Mouse (Mus musculus) Muller cell, postnatal 12 days (primary cell): Measurements from ENCODE around the gene Sult5a1.
A peak's percentile ranks its signal among the peaks of the same experiment; 100 is the strongest.

Experiments used
- DNase-seq: peaks from one replicate; pipeline ENCODE4 v3.0.0-alpha.2; 2015; ENCODE audit errors: inconsistent ontology term

Gene Sult5a1

DNA sequence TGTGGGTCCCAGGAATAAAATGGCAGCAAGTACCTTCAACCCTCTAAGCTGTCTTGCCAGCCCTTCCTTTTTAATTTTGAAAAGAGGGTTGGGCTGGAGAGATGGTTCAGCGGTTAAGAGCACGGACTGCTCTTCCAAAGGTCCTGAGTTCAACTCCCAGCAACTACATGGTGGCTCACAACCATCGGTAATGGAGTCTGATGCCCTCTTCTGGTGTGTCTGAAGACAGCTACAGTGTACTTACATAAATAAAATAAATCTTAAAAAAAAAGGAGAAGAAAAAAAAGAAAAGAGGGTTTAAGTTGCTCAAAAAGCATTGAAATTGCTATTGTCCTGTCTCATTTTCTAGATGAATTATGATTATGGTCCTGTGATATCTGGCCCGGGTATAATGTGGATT lies 56.9 kb downstream of the Sult5a1 start:
- no peak for DNase-seq

DNA sequence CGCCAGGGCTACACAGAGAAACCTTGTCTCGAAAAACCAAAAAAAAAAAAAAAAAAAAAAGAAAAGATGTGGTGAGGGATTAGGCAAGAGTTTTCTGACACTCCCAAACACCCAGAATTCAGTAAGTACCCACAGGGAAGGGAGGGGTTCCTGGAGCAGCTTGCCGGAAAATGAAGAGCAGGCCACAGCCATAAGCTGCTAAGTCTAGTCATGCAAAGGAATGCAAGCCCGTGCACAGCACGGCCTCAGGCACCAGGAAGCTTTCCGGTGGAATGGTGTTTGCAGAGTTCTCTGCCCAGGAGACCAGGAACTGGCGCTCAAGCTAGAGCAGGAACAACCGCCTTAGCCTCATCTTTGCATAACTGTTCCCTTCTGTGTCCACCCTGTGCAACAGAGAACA lies 57.8 kb downstream of the Sult5a1 start:
- peak; percentile 82 for DNase-seq

DNA sequence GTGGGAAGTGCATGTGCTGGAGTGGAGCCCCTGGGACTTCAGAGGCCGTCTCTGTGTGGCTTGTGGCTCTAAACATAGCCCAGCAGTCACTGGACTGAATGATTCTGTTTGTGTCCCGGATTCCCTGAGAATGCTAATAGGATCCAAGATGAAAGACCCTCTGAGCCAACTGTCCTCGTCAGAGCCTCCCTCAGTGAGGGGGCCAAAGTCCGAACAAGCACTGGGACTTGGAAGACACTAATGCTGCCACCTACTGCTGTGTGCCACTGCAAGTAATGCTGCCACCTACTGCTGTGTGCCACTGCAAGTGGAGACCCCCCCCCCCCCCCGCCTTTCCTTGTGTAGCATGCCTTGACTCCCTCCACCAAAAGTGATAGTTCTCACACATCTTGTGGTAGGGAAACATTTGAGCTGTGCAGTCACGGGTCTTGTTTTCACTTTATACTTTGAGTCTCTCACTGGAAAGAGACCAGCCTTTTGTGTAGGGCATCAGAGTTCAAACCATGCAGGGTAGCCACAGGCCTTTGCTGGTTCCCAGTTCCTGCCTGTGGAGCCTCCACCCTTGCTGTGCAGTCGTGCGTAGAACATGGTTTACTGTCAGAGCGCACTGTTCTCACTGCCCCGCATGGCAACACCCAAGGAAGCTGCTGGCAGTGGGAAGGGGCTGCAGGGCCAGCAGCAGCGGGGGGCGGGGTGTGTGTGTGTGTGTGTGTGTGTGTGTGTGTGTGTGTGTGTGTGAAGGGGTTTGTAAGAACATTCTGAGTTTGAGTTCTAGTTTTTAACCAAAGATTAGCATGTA lies 60.1 kb downstream of the Sult5a1 start:
- peak; percentile 64 for DNase-seq

DNA sequence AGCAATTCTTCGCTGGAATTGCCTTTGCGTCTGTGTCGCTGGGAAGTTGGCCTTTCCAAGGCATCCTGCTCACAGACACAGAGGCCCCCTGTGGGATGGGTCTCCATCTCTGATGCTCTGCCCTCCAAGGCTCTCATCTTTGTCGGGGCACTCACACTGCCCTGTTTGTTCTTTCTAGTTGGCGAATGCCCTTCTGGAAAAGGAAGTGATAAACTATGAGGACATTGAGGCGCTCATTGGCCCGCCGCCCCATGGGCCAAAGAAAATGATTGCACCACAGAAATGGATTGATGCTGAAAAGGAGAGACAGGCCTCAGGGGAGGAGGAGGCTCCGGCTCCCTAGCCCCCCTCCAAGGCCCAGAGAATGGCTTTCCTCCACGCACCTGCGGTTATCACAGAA lies 60.9 kb downstream of the Sult5a1 start:
- DNase-seq, result no peak
